Mouse (Mus musculus) lung, embryonic 14.5 days (tissue): ENCODE data around the gene H2al1c. TPM values are rescaled to one million over a fixed set of nuclear protein-coding genes. Genes with fewer than 3 reads are reported as not detected.
"Not testable (repeated sequence)": the region's sequence is repeated elsewhere in the genome, so short reads cannot be mapped to it uniquely, and the experiment has no call there.

Source experiments
- ATAC-seq: fragments of 200-750 bp; cut with Nextera tagmentation; 2 replicates; pipeline ENCODE4 v1.8.0; 2017; ENCODE audit warnings: mild to moderate bottlenecking, moderate TSS enrichment, moderate library complexity; ENCODE audit not compliant: insufficient read depth
- DNase-seq: peaks from one replicate; pipeline ENCODE4 v3.0.0-alpha.2; 2015
- H3K27ac ChIP-seq: fragments of 300-500 bp; sonication (generic); 2 replicates; pipeline ENCODE4 v1.5.1; 2014; ENCODE audit warnings: low read depth, mild to moderate bottlenecking, moderate library complexity
- H3K27me3 ChIP-seq: fragments of 300-500 bp; sonication (generic); 2 replicates; pipeline ENCODE4 v1.6.1; 2014; ENCODE audit warnings: low read length, control low read depth; ENCODE audit not compliant: insufficient read depth
- H3K36me3 ChIP-seq: fragments of 300-500 bp; sonication (generic); 2 replicates; pipeline ENCODE4 v1.6.1; 2014; ENCODE audit warnings: control low read depth; ENCODE audit not compliant: insufficient read depth
- H3K4me1 ChIP-seq: fragments of 300-500 bp; sonication (generic); 2 replicates; pipeline ENCODE4 v1.6.1; 2014; ENCODE audit warnings: antibody characterized with exemption, control low read depth; ENCODE audit not compliant: insufficient read depth
- H3K4me2 ChIP-seq: fragments of 300-500 bp; sonication (generic); 2 replicates; pipeline ENCODE4 v1.6.1; 2014; ENCODE audit warnings: mild to moderate bottlenecking
- H3K4me3 ChIP-seq: fragments of 300-500 bp; sonication (generic); 2 replicates; pipeline ENCODE4 v1.5.1; 2014; ENCODE audit warnings: low read depth, low read length
- H3K9ac ChIP-seq: fragments of 300-500 bp; sonication (generic); 2 replicates; pipeline ENCODE4 v1.6.1; 2014
- H3K9me3 ChIP-seq: fragments of 300-500 bp; sonication (generic); 2 replicates; pipeline ENCODE4 v1.6.1; 2016; ENCODE audit warnings: low read depth, low read length, control low read depth
- CTCF ChIP-seq: IDR thresholded peaks from 2 replicates; pipeline ENCODE4 v1.5.1; 2016; ENCODE audit warnings: antibody characterized with exemption, low read depth
- WGBS: fragments of 180-500 bp; shearing (Covaris S2); extraction: QIAGEN DNeasy Blood & Tissue Kit; methylation state at CpG from one replicate; pipeline ENCODE4 v1.1.7; 2014; 5-methylcytosine and 5-hydroxymethylcytosine counted together
- polyA plus RNA-seq: library from polyadenylated mRNA; unstranded; fragments of >200 nt; fragmentation: Nextera tagmentation; extraction: Ambion mirVana; gene quantifications from 2 replicates; pipeline ENCODE4 v1.2.1, GENCODE M21; 2014

H2al1c gene
- polyA plus RNA-seq, 1 experiment from 2014 or later = not detected

DNA sequence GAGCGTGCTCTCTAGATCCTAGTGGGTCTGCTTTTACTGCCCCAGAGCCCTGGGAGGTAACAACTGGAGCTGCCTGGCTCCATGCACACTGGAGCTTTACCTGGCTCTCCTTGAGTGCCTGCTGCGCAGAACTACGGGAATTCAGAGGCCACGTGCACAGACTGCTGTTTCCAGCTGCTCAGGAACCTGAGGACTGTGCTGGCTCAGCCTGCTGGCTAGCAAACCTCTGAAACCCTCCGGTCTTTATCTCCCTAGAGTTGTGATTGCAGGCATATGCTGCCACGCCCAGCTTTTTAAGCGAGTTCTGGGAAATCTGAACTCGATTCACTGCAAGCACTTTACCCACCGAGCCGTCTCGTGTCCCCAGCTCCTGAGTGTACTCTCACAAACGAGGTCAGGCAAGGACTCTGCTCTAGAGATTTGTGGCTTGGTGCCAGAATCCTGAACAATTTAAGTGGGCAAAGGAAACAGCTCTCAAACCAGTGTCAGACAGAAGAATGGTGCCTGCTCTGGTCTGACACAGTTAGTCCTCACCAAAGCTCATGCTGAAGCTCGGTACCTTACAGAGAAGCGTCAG lies 17.1 kb upstream of the H2al1c start:
- Histone ChIP-seq H3K36me3 (no peaks in the 10 kb centered on the region), H3K9me3 (no peaks in the 10 kb centered on the region), H3K27me3 (no peaks in the 10 kb centered on the region), H3K9ac (no peak overlapping the region), H3K4me3 (no peak overlapping the region), H3K4me2 (no peak overlapping the region), H3K4me1 (no peaks in the 10 kb centered on the region), H3K27ac (no peak overlapping the region)
- 43% methylated on average over 14 of the region's 14 CpGs for WGBS
- ATAC-seq (peak; percentile 28; the same call in 1 of the 2 replicates), DNase-seq (peak; percentile 66)
- no peak for TF ChIP-seq CTCF

DNA sequence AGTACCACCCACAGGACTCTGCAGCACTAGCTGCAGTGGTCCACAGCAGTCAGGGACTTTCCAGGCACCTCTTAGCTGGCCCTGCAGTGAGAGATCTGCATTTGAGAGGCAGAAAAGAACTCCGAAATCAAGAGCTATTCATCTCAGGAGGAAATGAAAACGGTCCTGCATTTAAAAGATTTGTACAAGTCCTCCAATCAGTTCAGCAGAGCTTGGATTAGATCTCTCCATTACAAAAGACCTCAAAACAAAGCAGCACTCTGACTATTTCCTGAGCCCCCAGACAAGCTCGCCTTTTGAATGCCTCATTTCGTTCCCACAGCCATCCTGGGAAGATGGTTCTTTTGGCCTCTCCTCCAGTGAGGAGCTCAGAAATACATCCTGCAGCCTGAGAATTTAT lies 16.2 kb upstream of the H2al1c start:
- Histone ChIP-seq H3K4me1 (no peaks in the 10 kb centered on the region), H3K4me3 (no peak overlapping the region), H3K4me2 (no peak overlapping the region), H3K36me3 (no peaks in the 10 kb centered on the region), H3K9ac (no peak overlapping the region), H3K27ac (no peak overlapping the region), H3K27me3 (no peaks in the 10 kb centered on the region), H3K9me3 (no peaks in the 10 kb centered on the region)
- ATAC-seq = no peak
- DNase-seq = no peak
- 73% methylated on average over 4 of the region's 4 CpGs for WGBS
- no peak for TF ChIP-seq CTCF

DNA sequence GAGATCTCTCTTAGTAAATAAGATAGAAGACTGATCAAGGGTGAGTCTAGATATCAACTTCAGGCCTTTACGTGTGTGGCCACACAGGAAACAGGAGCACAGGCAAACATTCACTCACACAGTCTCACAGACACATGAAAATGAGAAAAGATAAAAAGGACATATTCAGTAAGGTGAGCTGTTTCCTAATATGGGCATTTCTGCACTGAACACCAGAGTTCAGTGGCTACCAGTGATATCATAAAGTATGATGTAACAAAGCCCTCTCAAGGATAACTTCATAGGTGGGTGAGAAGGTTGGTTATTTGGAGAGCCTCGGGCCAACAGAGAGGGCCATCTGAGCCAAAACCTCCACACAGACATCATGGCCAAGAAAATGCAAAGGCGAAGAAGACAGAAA lies 6.5 kb upstream of the H2al1c start, which contains the start of gene H2al1a:
Gene H2al1a (plus strand): TSS at position 301 of the 400 bp plus-strand sequence.
- not testable (repeated sequence) for H3K27me3 ChIP-seq, H3K4me1 ChIP-seq, H3K9ac ChIP-seq, H3K27ac ChIP-seq, DNase-seq, H3K4me2 ChIP-seq, H3K4me3 ChIP-seq, ATAC-seq, H3K9me3 ChIP-seq, H3K36me3 ChIP-seq
- WGBS = no CpG with 5 or more reads among the region's 3 CpGs

DNA sequence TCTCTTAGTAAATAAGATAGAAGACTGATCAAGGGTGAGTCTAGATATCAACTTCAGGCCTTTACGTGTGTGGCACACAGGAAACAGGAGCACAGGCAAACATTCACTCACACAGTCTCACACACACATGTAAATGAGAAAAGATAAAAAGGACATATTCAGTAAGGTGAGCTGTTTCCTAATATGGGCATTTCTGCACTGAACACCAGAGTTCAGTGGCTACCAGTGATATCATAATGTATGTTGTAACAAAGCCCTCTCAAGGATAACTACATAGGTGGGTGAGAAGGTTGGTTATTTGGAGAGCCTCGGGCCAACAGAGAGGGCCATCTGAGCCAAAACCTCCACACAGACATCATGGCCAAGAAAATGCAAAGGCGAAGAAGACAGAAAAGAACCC lies 3.3 kb upstream of the H2al1c start, which contains the start of gene H2al1b:
Gene H2al1b (plus strand): TSS at position 301 of the 400 bp plus-strand sequence.
- not testable (repeated sequence) for H3K4me3 ChIP-seq, H3K9me3 ChIP-seq, ATAC-seq, DNase-seq, H3K27me3 ChIP-seq, H3K36me3 ChIP-seq, H3K4me2 ChIP-seq, H3K9ac ChIP-seq, H3K4me1 ChIP-seq, H3K27ac ChIP-seq
- 95% methylated on average over 1 of the region's 3 CpGs for WGBS

DNA sequence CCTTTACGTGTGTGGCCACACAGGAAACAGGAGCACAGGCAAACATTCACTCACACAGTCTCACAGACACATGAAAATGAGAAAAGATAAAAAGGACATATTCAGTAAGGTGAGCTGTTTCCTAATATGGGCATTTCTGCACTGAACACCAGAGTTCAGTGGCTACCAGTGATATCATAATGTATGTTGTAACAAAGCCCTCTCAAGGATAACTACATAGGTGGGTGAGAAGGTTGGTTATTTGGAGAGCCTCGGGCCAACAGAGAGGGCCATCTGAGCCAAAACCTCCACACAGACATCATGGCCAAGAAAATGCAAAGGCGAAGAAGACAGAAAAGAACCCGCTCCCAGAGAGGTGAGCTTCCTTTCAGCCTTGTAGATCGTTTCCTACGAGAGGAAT lies 3.1 kb downstream of the H2al1c start, which contains the start of gene H2al1d:
Gene H2al1d (plus strand): TSS at position 301 of the 400 bp plus-strand sequence.
- WGBS = no CpG with 5 or more reads among the region's 6 CpGs
- not testable (repeated sequence) for ATAC-seq, H3K4me3 ChIP-seq, H3K9me3 ChIP-seq, DNase-seq, H3K27me3 ChIP-seq, H3K36me3 ChIP-seq, H3K4me1 ChIP-seq, H3K4me2 ChIP-seq, H3K27ac ChIP-seq, H3K9ac ChIP-seq

DNA sequence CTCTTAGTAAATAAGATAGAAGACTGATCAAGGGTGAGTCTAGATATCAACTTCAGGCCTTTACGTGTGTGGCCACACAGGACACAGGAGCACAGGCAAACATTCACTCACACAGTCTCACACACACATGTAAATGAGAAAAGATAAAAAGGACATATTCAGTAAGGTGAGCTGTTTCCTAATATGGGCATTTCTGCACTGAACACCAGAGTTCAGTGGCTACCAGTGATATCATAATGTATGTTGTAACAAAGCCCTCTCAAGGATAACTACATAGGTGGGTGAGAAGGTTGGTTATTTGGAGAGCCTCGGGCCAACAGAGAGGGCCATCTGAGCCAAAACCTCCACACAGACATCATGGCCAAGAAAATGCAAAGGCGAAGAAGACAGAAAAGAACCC lies 6.2 kb downstream of the H2al1c start, which contains the start of gene H2al1e:
Gene H2al1e (plus strand): TSS at position 301 of the 400 bp plus-strand sequence.
- not testable (repeated sequence) for H3K4me1 ChIP-seq, ATAC-seq, H3K4me3 ChIP-seq, DNase-seq, H3K27ac ChIP-seq, H3K9ac ChIP-seq, H3K27me3 ChIP-seq, H3K36me3 ChIP-seq, H3K9me3 ChIP-seq, H3K4me2 ChIP-seq
- no CpG with 5 or more reads among the region's 3 CpGs for WGBS

DNA sequence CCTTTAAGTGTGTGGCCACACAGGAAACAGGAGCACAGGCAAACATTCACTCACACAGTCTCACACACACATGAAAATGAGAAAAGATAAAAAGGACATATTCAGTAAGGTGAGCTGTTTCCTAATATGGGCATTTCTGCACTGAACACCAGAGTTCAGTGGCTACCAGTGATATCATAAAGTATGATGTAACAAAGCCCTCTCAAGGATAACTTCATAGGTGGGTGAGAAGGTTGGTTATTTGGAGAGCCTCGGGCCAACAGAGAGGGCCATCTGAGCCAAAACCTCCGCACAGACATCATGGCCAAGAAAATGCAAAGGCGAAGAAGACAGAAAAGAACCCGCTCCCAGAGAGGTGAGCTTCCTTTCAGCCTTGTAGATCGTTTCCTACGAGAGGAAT lies 9.4 kb downstream of the H2al1c start, which contains the start of gene H2al1f:
Gene H2al1f (plus strand): TSS at position 301 of the 400 bp plus-strand sequence.
- WGBS = no CpG with 5 or more reads among the region's 6 CpGs
- not testable (repeated sequence) for H3K4me2 ChIP-seq, H3K4me1 ChIP-seq, H3K9ac ChIP-seq, H3K27ac ChIP-seq, H3K36me3 ChIP-seq, ATAC-seq, H3K4me3 ChIP-seq, H3K9me3 ChIP-seq, H3K27me3 ChIP-seq, DNase-seq

DNA sequence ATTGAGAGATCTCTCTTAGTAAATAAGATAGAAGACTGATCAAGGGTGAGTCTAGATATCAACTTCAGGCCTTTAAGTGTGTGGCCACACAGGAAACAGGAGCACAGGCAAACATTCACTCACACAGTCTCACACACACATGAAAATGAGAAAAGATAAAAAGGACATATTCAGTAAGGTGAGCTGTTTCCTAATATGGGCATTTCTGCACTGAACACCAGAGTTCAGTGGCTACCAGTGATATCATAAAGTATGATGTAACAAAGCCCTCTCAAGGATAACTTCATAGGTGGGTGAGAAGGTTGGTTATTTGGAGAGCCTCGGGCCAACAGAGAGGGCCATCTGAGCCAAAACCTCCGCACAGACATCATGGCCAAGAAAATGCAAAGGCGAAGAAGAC lies 12.5 kb downstream of the H2al1c start, which contains the start of gene H2al1g:
Gene H2al1g (plus strand): TSS at position 301 of the 400 bp plus-strand sequence.
- not testable (repeated sequence) for H3K4me3 ChIP-seq, H3K27ac ChIP-seq, ATAC-seq, DNase-seq, H3K27me3 ChIP-seq, H3K4me2 ChIP-seq, H3K9ac ChIP-seq, H3K36me3 ChIP-seq, H3K9me3 ChIP-seq, H3K4me1 ChIP-seq
- WGBS = no CpG with 5 or more reads among the region's 3 CpGs

DNA sequence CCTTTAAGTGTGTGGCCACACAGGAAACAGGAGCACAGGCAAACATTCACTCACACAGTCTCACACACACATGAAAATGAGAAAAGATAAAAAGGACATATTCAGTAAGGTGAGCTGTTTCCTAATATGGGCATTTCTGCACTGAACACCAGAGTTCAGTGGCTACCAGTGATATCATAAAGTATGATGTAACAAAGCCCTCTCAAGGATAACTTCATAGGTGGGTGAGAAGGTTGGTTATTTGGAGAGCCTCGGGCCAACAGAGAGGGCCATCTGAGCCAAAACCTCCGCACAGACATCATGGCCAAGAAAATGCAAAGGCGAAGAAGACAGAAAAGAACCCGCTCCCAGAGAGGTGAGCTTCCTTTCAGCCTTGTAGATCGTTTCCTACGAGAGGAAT lies 15.7 kb downstream of the H2al1c start, which contains the start of gene H2al1h:
Gene H2al1h (plus strand): TSS at position 301 of the 400 bp plus-strand sequence.
- not testable (repeated sequence) for H3K4me2 ChIP-seq, H3K9me3 ChIP-seq, H3K9ac ChIP-seq, H3K4me1 ChIP-seq, H3K27me3 ChIP-seq, H3K4me3 ChIP-seq, ATAC-seq, DNase-seq, H3K36me3 ChIP-seq, H3K27ac ChIP-seq
- WGBS = no CpG with 5 or more reads among the region's 6 CpGs

DNA sequence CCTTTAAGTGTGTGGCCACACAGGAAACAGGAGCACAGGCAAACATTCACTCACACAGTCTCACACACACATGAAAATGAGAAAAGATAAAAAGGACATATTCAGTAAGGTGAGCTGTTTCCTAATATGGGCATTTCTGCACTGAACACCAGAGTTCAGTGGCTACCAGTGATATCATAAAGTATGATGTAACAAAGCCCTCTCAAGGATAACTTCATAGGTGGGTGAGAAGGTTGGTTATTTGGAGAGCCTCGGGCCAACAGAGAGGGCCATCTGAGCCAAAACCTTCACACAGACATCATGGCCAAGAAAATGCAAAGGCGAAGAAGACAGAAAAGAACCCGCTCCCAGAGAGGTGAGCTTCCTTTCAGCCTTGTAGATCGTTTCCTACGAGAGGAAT lies 18.9 kb downstream of the H2al1c start, which contains the start of gene H2al1i:
Gene H2al1i (plus strand): TSS at position 301 of the 400 bp plus-strand sequence.
- not testable (repeated sequence) for H3K9me3 ChIP-seq, H3K27ac ChIP-seq, H3K4me1 ChIP-seq, DNase-seq, ATAC-seq, H3K4me2 ChIP-seq, H3K4me3 ChIP-seq, H3K9ac ChIP-seq, H3K36me3 ChIP-seq, H3K27me3 ChIP-seq
- 100% methylated on average over 2 of the region's 5 CpGs for WGBS
